Mouse (Mus musculus) CH12.LX (cell line): ENCODE data around the gene Prpf3. TPM values are rescaled to one million over a fixed set of nuclear protein-coding genes. Genes with fewer than 3 reads are reported as not detected.
A peak's percentile ranks its signal among the peaks of the same experiment; 100 is the strongest.

Experiments used
- DNase-seq: peaks from one replicate; pipeline ENCODE4 v3.0.0-alpha.2; 2013; ENCODE audit errors: extremely low read depth
- H3K27ac ChIP-seq: 2 replicates; pipeline ENCODE4 v1.5.1; 2012; ENCODE audit warnings: low read depth, mild to moderate bottlenecking, control low read depth, moderate library complexity; ENCODE audit not compliant: insufficient read depth
- H3K27me3 ChIP-seq: replicated peaks from 2 replicates; pipeline ENCODE3; 2012; ENCODE audit warnings: inconsistent platforms
- H3K36me3 ChIP-seq, 2 experiments: replicated peaks in 1 of 2; 2 replicates each; pipeline versions ENCODE3 to v1.6.1; 2012; ENCODE audit warnings: inconsistent platforms in 1 of 2, low read length in 1 of 2, mild to moderate bottlenecking in 1 of 2, mixed read lengths in 1 of 2, moderate library complexity in 1 of 2; ENCODE audit not compliant: control insufficient read depth in 1 of 2, insufficient read depth in 1 of 2
- H3K4me1 ChIP-seq, 2 experiments: 2 replicates each; pipeline ENCODE4 v1.6.1; 2012; ENCODE audit warnings: inconsistent platforms in 1 of 2, moderate library complexity in 1 of 2; ENCODE audit not compliant: insufficient read depth in 2 of 2, control insufficient read depth in 1 of 2
- H3K4me2 ChIP-seq: 2 replicates; pipeline ENCODE4 v1.6.1; 2012; ENCODE audit warnings: low read depth, mild to moderate bottlenecking, control low read depth; ENCODE audit not compliant: poor library complexity, insufficient read depth, severe bottlenecking
- H3K4me3 ChIP-seq, 3 experiments: fragments of 150-350 bp in 1 of 3; sonication (generic) in 1 of 3; replicated peaks in 1 of 3; 2 replicates each; pipeline versions ENCODE3 to v1.5.1; 2011 to 2012; ENCODE audit warnings: low read depth in 2 of 3, low read length in 2 of 3, mild to moderate bottlenecking in 2 of 3, moderate library complexity in 2 of 3, control low read depth in 1 of 3, improper control_type of control experiment in 1 of 3, inconsistent platforms in 1 of 3, mixed read lengths in 1 of 3; ENCODE audit not compliant: poor library complexity in 1 of 3
- H3K79me2 ChIP-seq: replicated peaks from 2 replicates; pipeline ENCODE4 v1.6.1; 2012; ENCODE audit warnings: mild to moderate bottlenecking, moderate library complexity; ENCODE audit not compliant: control insufficient read depth, poor library complexity, insufficient read depth, severe bottlenecking; ENCODE audit errors: extremely low read depth
- H3K9ac ChIP-seq: 2 replicates; pipeline ENCODE4 v1.6.1; 2012; ENCODE audit warnings: low read depth, mild to moderate bottlenecking, control low read depth, moderate library complexity; ENCODE audit not compliant: insufficient read depth
- H3K9me3 ChIP-seq: replicated peaks from 2 replicates; pipeline ENCODE3; 2012; ENCODE audit warnings: low read length, inconsistent platforms, mixed read lengths
- BHLHE40 ChIP-seq: IDR thresholded peaks from 2 replicates; pipeline ENCODE4 v1.6.1; 2011; ENCODE audit warnings: mild to moderate bottlenecking, low read depth, low read length, improper control_type of control experiment
- CHD1 ChIP-seq: IDR thresholded peaks from 2 replicates; pipeline ENCODE4 v1.6.1; 2012; ENCODE audit warnings: low read depth, low read length, improper control_type of control experiment, inconsistent platforms
- CTCF ChIP-seq, 2 experiments: IDR thresholded peaks in 1 of 2; conservative IDR thresholded peaks in 1 of 2; 2 replicates each; pipeline ENCODE4 v1.5.1; 2011 to 2012; ENCODE audit warnings: low read depth in 2 of 2, low read length in 2 of 2, improper control_type of control experiment in 1 of 2, inconsistent platforms in 1 of 2, mild to moderate bottlenecking in 1 of 2, moderate library complexity in 1 of 2
- ELF1 ChIP-seq: IDR thresholded peaks from 2 replicates; pipeline ENCODE4 v1.6.1; 2014; ENCODE audit warnings: low read depth, mild to moderate bottlenecking, inconsistent platforms, low read length, improper control_type of control experiment
- HCFC1 ChIP-seq: IDR thresholded peaks from 2 replicates; pipeline ENCODE4 v1.6.1; 2012; ENCODE audit warnings: low read depth, mild to moderate bottlenecking, inconsistent platforms, low read length, improper control_type of control experiment
- IRF4 ChIP-seq: IDR thresholded peaks from 2 replicates; pipeline ENCODE4 v1.6.1; 2014; ENCODE audit warnings: low read depth, mild to moderate bottlenecking, inconsistent platforms, low read length, improper control_type of control experiment
- KAT2A ChIP-seq: IDR thresholded peaks from 2 replicates; pipeline ENCODE4 v1.6.1; 2012; ENCODE audit warnings: low read length, improper control_type of control experiment, inconsistent platforms; ENCODE audit not compliant: insufficient replicate concordance
- MAX ChIP-seq: IDR thresholded peaks from 2 replicates; pipeline ENCODE4 v1.6.1; 2011; ENCODE audit warnings: low read length, improper control_type of control experiment
- MEF2A ChIP-seq: IDR thresholded peaks from 2 replicates; pipeline ENCODE4 v1.6.1; 2014; ENCODE audit warnings: low read depth, mild to moderate bottlenecking, inconsistent platforms, low read length, improper control_type of control experiment, borderline replicate concordance
- MXI1 ChIP-seq: IDR thresholded peaks from 2 replicates; pipeline ENCODE4 v1.6.1; 2011; ENCODE audit warnings: mild to moderate bottlenecking, low read depth, low read length, improper control_type of control experiment
- MYC ChIP-seq: IDR thresholded peaks from 2 replicates; pipeline ENCODE4 v1.6.1; 2011; ENCODE audit warnings: low read depth, mild to moderate bottlenecking, improper control_type of control experiment, low read length
- NELFE ChIP-seq: IDR thresholded peaks from 2 replicates; pipeline ENCODE4 v1.6.1; 2011; ENCODE audit warnings: low read depth, low read length, improper control_type of control experiment
- POLR2AphosphoS2 ChIP-seq: IDR thresholded peaks from 2 replicates; pipeline ENCODE4 v1.6.1; 2011; ENCODE audit warnings: low read depth, low read length, improper control_type of control experiment
- RCOR1 ChIP-seq: conservative IDR thresholded peaks from 2 replicates; pipeline ENCODE4 v1.6.1; 2012; ENCODE audit warnings: low read depth, mild to moderate bottlenecking, inconsistent platforms, low read length, improper control_type of control experiment
- SMC3 ChIP-seq: IDR thresholded peaks from 2 replicates; pipeline ENCODE4 v1.6.1; 2011; ENCODE audit warnings: low read depth, low read length, improper control_type of control experiment
- TBP ChIP-seq: conservative IDR thresholded peaks from 2 replicates; pipeline ENCODE4 v1.6.1; 2011; ENCODE audit warnings: low read depth, low read length, improper control_type of control experiment
- USF2 ChIP-seq: conservative IDR thresholded peaks from 2 replicates; pipeline ENCODE4 v1.6.1; 2011; ENCODE audit warnings: low read depth, low read length, improper control_type of control experiment
- ZC3H11A ChIP-seq: IDR thresholded peaks from 2 replicates; pipeline ENCODE4 v1.6.1; 2012; ENCODE audit warnings: low read depth, mild to moderate bottlenecking, inconsistent platforms, low read length, improper control_type of control experiment
- ZMIZ1 ChIP-seq: IDR thresholded peaks from 2 replicates; pipeline ENCODE4 v1.6.1; 2012; ENCODE audit warnings: low read depth, mild to moderate bottlenecking, inconsistent platforms, low read length, improper control_type of control experiment
- ZNF384 ChIP-seq: IDR thresholded peaks from 2 replicates; pipeline ENCODE4 v1.6.1; 2012; ENCODE audit warnings: low read depth, low read length, improper control_type of control experiment, inconsistent platforms
- dilution Hi-C: fragments of 300-500 bp; cut with MboI; formaldehyde crosslinking; loops from 2 replicates; pipeline ENCODE4 v1.14.3; 2020; ENCODE audit warnings: low sequenced_read_pairs; ENCODE audit not compliant: extremely low pct_unique_long_range_greater_than_20kb, extremely low pct_ligation_motif_present
- in situ Hi-C: fragments of 300-500 bp; cut with MboI; formaldehyde crosslinking; loops from 3 replicates; pipeline ENCODE4 v1.14.3; 2019; ENCODE audit warnings: low sequenced_read_pairs, low pct_ligation_motif_present, low pct_unique_long_range_greater_than_20kb, mixed read lengths
- polyA plus RNA-seq: library from polyadenylated mRNA; unstranded; fragments of >175 nt; gene quantifications from 2 replicates; pipeline ENCODE4 v1.2.1, GENCODE M21; 2012; ENCODE audit warnings: low read depth; ENCODE audit not compliant: insufficient read length
- total RNA-seq, 2 experiments: library from RNA; depleted of rRNA; stranded (reverse); fragments of 300-350 nt in 1 of 2; fragments of >200 nt in 1 of 2; gene quantifications; 2 replicates each; pipeline ENCODE4 v1.2.3; 2012 to 2014

The Prpf3 gene
- total and polyA plus RNA-seq, 3 experiments: 11.5 to 67.8 (median 27.1) TPM

- no peaks in the 10 kb centered on the region for H3K79me2 ChIP-seq
- in situ Hi-C loops: no loop called here
- H3K9me3 ChIP-seq: no peaks in the 10 kb centered on the region
- no peak for DNase-seq
- no peak overlapping the region for H3K27ac ChIP-seq
- no peak overlapping the region for H3K4me3 ChIP-seq
- no peak overlapping the region for H3K9ac ChIP-seq
- peaks cover 17 to 37% of the 10 kb centered on the region in 2 experiments for H3K36me3 ChIP-seq
- TF ChIP-seq MXI1 (no peak), BHLHE40 (no peak), ELF1 (no peak), ZNF384 (peak; percentile 79)
- H3K27me3 ChIP-seq: no peaks in the 10 kb centered on the region
- no peak overlapping the region for H3K4me2 ChIP-seq
- dilution Hi-C loops: no loop called here
- peaks cover 0 to 3% of the 10 kb centered on the region in 2 experiments; a peak in 1 of 4 replicates for H3K4me1 ChIP-seq
Observed at GRCm38 (mm10) chr3:95826275-95826674, 29.4 kb downstream of the Prpf3 start.

DNA sequence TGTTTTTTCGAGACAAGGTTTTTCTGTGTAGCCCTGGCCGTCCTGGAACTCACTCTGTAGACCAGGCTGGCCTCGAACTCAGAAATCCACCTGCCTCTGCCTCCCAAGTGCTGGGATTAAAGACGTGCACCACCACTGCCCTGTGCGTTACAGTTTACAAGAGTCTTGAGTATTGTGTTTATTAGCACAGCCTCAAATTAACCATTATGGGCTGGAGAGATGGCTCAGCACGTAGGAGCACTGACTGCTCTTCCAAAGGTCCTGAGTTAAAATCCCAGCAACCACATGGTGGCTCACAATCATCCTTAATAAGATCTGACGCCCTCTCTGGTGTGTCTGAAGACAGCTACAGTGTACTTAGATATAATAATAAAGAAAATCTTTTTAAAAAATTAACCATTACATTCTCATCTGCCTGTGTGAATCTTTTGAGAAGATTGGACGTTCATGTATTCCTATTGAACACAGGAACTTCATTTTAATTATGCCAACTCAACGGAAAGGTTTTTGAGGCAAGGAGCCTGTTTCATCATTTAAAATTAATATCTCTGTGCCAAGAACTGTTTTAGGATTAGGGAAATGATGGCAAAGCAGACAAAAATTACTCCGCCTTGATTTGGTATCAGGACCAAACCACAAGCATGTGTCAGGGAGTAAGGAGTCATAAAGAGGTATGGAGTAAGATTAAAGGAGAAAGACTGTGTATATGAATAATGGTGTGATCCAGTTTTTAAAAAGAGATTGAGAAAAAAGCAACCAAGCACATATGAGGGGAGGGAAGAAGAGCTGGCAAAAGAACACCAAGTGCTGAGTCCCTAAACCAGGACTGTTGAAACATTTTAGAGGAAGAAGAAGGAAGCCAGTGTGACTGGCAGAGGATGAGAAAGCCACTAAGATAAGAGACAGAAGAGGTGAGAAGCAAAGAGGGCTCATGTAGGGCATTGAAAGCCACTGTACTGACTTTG is 35.4 kb downstream of the Prpf3 start:
- peak overlapping the region; percentile 52 to 74 (median 61) for H3K4me3 ChIP-seq
- peaks cover 0 to 10% of the 10 kb centered on the region in 2 experiments for H3K36me3 ChIP-seq
- peaks cover 4 to 25% of the 10 kb centered on the region in 2 experiments; a peak in 2 of 4 replicates for H3K4me1 ChIP-seq
- H3K27ac ChIP-seq: peak overlapping the region; percentile 90
- DNase-seq: peak; percentile 21
- peaks cover 31% of the 10 kb centered on the region for H3K79me2 ChIP-seq
- no peaks in the 10 kb centered on the region for H3K9me3 ChIP-seq
- H3K4me2 ChIP-seq: peak overlapping the region; percentile 85
- dilution Hi-C loops: no loop called here
- TF ChIP-seq MEF2A: 0 out of 2 replicates have a peak, but pooled peaks have one; percentile 25
- TF ChIP-seq CTCF (conservative IDR thresholded peaks at IDR 0.05 in 1 of 2, IDR thresholded peaks at IDR 0.05 in 1 of 2; ENCODE audit: low read depth in 2 of 2, low read length in 2 of 2): peak in 1 of 2 experiments; percentile 29; a peak in 2 of 4 replicates
- TF ChIP-seq CHD1: peak; percentile 30; the same call in 1 of the 2 replicates
- 0 out of 2 replicates have a peak, but pooled peaks have one; percentile 15 for TF ChIP-seq NELFE
- no peak for TF ChIP-seq ZMIZ1
- peak overlapping the region; percentile 58 for H3K9ac ChIP-seq
- H3K27me3 ChIP-seq: no peaks in the 10 kb centered on the region
- in situ Hi-C loops: no loop called here

DNA sequence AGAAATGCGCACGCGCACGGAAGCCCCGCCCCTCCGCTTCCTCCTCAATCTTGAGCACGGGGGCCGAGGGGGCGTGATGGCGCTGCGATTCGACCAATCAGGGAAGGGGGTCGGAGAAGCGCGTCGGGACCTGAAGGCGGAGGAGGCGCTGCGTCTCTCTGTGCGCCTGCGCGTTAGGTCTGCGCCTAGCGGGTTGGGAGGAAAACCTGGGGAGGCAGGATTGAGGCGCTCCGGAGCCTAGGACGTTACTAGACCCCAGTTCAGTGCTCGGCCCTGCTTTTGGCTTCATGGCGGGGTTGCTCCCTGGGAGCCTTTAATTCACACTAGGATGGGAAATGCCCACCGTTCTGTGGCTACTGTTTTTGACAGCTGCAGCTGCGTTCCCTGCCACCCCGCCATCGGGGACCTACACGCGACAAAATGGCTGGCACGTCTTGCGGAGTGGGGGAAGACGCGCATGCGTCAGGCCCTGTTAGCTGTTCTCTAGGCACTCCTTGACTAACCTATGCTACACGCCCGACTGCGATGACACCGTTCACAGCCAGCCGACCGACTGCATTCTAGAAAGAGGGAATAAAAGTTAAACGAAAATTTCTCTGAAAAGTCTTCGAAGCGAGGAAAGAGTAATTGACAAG is 36.2 kb downstream of the Prpf3 start:
- Histone ChIP-seq H3K79me2 (peaks cover 40% of the 10 kb centered on the region), H3K9me3 (no peaks in the 10 kb centered on the region), H3K4me2 (peak overlapping the region; percentile 85; the same call in 1 of the 2 replicates), H3K4me1 (peaks cover 4 to 29% of the 10 kb centered on the region in 2 experiments; a peak in 2 of 4 replicates), H3K27me3 (no peaks in the 10 kb centered on the region), H3K36me3 (peaks cover 0 to 6% of the 10 kb centered on the region in 2 experiments), H3K4me3 (peak overlapping the region; percentile 52 to 74 (median 61)), H3K9ac (peak overlapping the region; percentile 58; the same call in 1 of the 2 replicates), H3K27ac (peak overlapping the region; percentile 90)
- peak; percentile 99 for DNase-seq
- dilution Hi-C loops: no loop called here
- in situ Hi-C loops: no loop called here
- TF ChIP-seq RCOR1 (no peak), MEF2A (peak; percentile 47; the same call in 1 of the 2 replicates), ZMIZ1 (peak; percentile 64), KAT2A (peak; percentile 26; the same call in 1 of the 2 replicates), SMC3 (no peak), USF2 (no peak), HCFC1 (peak; percentile 71), CHD1 (no peak), IRF4 (peak; percentile 28), TBP (peak; percentile 86), MAX (peak; percentile 90), ZC3H11A (no peak), BHLHE40 (peak; percentile 64), POLR2AphosphoS2 (no peak), MXI1 (peak; percentile 74), MYC (peak; percentile 82)
